Mouse (Mus musculus) fibroblast of lung, adult 2 months (primary cell): Measurements from ENCODE around the gene Oosp1.

Experiments used
- DNase-seq: peaks from one replicate; pipeline ENCODE4 v3.0.0-alpha.2; 2011; ENCODE audit warnings: low read depth

Gene Oosp1

GRCm38 (mm10) chr19:11617983-11618382, 73.0 kb downstream of the Oosp1 start:
- no peak for DNase-seq
